Mouse (Mus musculus): ENCODE data around the gene Clec10a. TPM values are rescaled to one million over a fixed set of nuclear protein-coding genes. Genes with fewer than 3 reads are reported as not detected.

The Clec10a gene
- polyA plus RNA-seq, 1 experiment from 2014 or later: 2.1 TPM

DNA sequence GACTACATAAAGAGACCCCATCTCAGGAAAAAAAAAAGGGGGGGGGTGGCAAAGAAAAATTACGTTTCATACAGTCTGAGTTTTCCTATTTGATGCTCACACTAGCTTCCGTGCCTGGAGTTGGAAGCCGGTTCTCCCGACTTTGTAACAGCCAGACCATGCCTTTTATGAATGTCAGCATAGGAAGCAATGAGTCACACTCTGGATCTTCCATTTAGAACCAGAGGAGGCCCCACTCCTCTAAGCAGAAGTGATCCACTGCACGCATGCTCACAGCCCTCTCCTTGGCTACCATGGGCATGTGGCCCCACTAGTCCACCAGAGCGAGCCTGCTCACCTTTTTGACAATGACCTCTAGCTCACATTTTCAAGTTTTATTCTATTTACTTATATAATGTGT, 35.2 kb downstream of the Clec10a start:
- H3K4me1 ChIP-seq: no peaks in the 10 kb centered on the region
- H3K4me2 ChIP-seq: no peak overlapping the region
- H3K36me3 ChIP-seq (replicated peaks): no peaks in the 10 kb centered on the region
- H3K27me3 ChIP-seq (replicated peaks): no peaks in the 10 kb centered on the region
- no peak overlapping the region for H3K9ac ChIP-seq
- no peaks in the 10 kb centered on the region for H3K9me3 ChIP-seq
- no peak overlapping the region for H3K4me3 ChIP-seq
- H3K27ac ChIP-seq: no peak overlapping the region
- no peak for ATAC-seq (replicated peaks)
- WGBS: 85% methylated on average over 6 of the region's 6 CpGs

- no peak overlapping the region for H3K4me3 ChIP-seq
- WGBS: 89% methylated on average over 4 of the region's 4 CpGs
- no peak for ATAC-seq (replicated peaks)
- no peaks in the 10 kb centered on the region for H3K4me1 ChIP-seq
- H3K27me3 ChIP-seq (replicated peaks): no peaks in the 10 kb centered on the region
- no peaks in the 10 kb centered on the region for H3K9me3 ChIP-seq
- no peak overlapping the region for H3K9ac ChIP-seq
- H3K27ac ChIP-seq: no peak overlapping the region
- H3K4me2 ChIP-seq: no peak overlapping the region
- H3K36me3 ChIP-seq (replicated peaks): no peaks in the 10 kb centered on the region
Observed at GRCm38 (mm10) chr11:70192157-70192556, 36.2 kb downstream of the Clec10a start.

GRCm38 (mm10) chr11:70193354-70194285, 37.6 kb downstream of the Clec10a start:
- Histone ChIP-seq H3K27ac (no peak overlapping the region), H3K4me3 (no peak overlapping the region), H3K9ac (no peak overlapping the region), H3K4me2 (no peak overlapping the region), H3K27me3 (replicated peaks) (no peaks in the 10 kb centered on the region), H3K9me3 (no peaks in the 10 kb centered on the region), H3K4me1 (no peaks in the 10 kb centered on the region), H3K36me3 (replicated peaks) (no peaks in the 10 kb centered on the region)
- WGBS: 62% methylated on average over 11 of the region's 11 CpGs
- no peak for ATAC-seq (replicated peaks)

DNA sequence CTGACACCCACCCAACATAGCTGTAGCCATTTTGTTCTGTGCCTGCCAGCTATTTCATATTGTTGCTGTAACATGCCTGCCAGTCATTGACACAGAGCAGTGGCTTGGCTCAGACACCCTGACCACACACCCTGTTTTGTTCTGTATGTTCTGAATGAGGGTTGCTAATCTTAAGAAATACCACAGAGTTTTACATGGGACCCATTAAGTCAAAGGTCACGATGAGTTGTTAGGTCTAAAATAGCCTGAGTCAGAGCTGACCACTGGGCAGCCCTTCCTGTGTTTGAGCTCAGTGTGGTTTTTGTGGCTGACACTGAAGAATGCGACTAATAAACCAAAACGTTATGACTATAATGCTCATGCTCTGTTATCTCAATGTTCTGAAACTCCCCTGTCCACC, 42.3 kb downstream of the Clec10a start:
- Histone ChIP-seq H3K9me3 (no peaks in the 10 kb centered on the region), H3K36me3 (replicated peaks) (no peaks in the 10 kb centered on the region), H3K9ac (no peak overlapping the region), H3K4me1 (no peaks in the 10 kb centered on the region), H3K27ac (no peak overlapping the region), H3K4me2 (no peak overlapping the region), H3K4me3 (no peak overlapping the region), H3K27me3 (replicated peaks) (no peaks in the 10 kb centered on the region)
- WGBS: 90% methylated on average over 3 of the region's 3 CpGs
- no peak for ATAC-seq (replicated peaks)

DNA sequence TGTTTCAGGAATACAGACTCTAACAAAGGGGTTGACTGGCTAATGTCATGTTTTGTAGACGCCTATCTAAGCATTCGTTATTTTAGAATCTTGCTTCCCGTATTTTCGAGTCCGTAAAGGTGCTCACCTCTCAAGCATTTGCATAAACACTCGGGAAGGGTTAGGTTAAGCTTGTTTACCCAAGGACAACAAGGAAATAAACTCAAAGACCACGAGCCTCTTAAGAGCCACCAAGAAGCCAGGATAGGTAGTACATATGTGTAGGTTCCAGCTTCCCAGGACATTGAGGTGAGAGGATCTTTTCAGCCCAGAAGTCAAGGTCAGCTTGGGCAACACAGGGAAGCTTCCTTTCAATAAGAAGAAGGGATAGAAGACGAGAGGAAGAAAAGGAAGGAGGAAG, 43.1 kb downstream of the Clec10a start:
- no peak for ATAC-seq (replicated peaks)
- no peak overlapping the region for H3K27ac ChIP-seq

DNA sequence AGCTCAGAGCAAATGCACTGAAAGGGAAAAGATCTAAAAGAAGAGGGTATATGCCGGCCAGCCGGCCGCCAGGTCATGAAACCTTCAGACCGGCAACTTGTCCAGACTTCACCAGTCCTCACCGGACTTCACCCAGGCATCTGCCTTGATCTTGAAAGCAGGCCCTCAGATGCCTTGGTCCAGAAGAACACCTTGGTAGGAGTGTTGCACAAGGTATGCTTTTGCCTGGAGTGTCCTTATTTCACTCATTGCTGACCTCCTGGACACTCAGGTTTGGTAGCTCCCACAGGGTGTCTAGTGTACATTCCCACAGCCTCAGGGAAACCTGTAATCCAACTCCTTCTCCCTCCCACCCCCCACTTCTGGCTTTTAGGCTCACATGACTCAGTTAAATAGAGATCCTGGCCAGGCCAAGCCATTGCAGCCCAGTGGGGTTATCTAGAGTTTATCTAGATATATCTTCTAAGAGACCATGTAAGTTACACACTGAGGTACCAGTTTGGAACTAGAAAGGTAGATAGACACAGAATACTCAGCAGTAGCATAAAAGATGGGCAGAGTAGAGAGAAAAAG, 44.1 kb downstream of the Clec10a start:
- no peaks in the 10 kb centered on the region for H3K9me3 ChIP-seq
- no peak overlapping the region for H3K9ac ChIP-seq
- H3K4me2 ChIP-seq: no peak overlapping the region
- ATAC-seq (replicated peaks): no peak
- no peaks in the 10 kb centered on the region for H3K4me1 ChIP-seq
- H3K27me3 ChIP-seq (replicated peaks): no peaks in the 10 kb centered on the region
- no peak overlapping the region for H3K4me3 ChIP-seq
- H3K27ac ChIP-seq: no peak overlapping the region
- WGBS: 91% methylated on average over 5 of the region's 5 CpGs
- H3K36me3 ChIP-seq (replicated peaks): no peaks in the 10 kb centered on the region

More for the DNA sequence above, 43.1 kb downstream of the Clec10a start:
- Histone ChIP-seq H3K9ac (no peak overlapping the region), H3K4me3 (no peak overlapping the region), H3K36me3 (replicated peaks) (no peaks in the 10 kb centered on the region), H3K4me1 (no peaks in the 10 kb centered on the region), H3K9me3 (no peaks in the 10 kb centered on the region), H3K27me3 (replicated peaks) (no peaks in the 10 kb centered on the region), H3K4me2 (no peak overlapping the region)
- 83% methylated on average over 8 of the region's 8 CpGs for WGBS

GRCm38 (mm10) chr11:70201691-70202090, 45.7 kb downstream of the Clec10a start:
- H3K36me3 ChIP-seq (replicated peaks): no peaks in the 10 kb centered on the region
- no peaks in the 10 kb centered on the region for H3K27me3 ChIP-seq (replicated peaks)
- WGBS: 43% methylated on average over 5 of the region's 5 CpGs
- H3K27ac ChIP-seq: no peak overlapping the region
- H3K9me3 ChIP-seq: no peaks in the 10 kb centered on the region
- no peaks in the 10 kb centered on the region for H3K4me1 ChIP-seq
- H3K9ac ChIP-seq: no peak overlapping the region
- no peak for ATAC-seq (replicated peaks)
- H3K4me3 ChIP-seq: no peak overlapping the region
- no peak overlapping the region for H3K4me2 ChIP-seq

- 90% methylated on average over 2 of the region's 2 CpGs for WGBS
- ATAC-seq (replicated peaks): no peak
- H3K27ac ChIP-seq: no peak overlapping the region
- no peaks in the 10 kb centered on the region for H3K9me3 ChIP-seq
- no peak overlapping the region for H3K4me3 ChIP-seq
- H3K4me1 ChIP-seq: no peaks in the 10 kb centered on the region
- no peak overlapping the region for H3K4me2 ChIP-seq
- no peak overlapping the region for H3K9ac ChIP-seq
- no peaks in the 10 kb centered on the region for H3K27me3 ChIP-seq (replicated peaks)
- H3K36me3 ChIP-seq (replicated peaks): no peaks in the 10 kb centered on the region
Observed at GRCm38 (mm10) chr11:70206801-70207200, 50.8 kb downstream of the Clec10a start.

GRCm38 (mm10) chr11:70207283-70207682, 51.3 kb downstream of the Clec10a start:
- no peak overlapping the region for H3K9ac ChIP-seq
- H3K4me2 ChIP-seq: no peak overlapping the region
- 87% methylated on average over 7 of the region's 7 CpGs for WGBS
- H3K36me3 ChIP-seq (replicated peaks): no peaks in the 10 kb centered on the region
- H3K9me3 ChIP-seq: no peaks in the 10 kb centered on the region
- no peak overlapping the region for H3K27ac ChIP-seq
- H3K4me1 ChIP-seq: no peaks in the 10 kb centered on the region
- no peak for ATAC-seq (replicated peaks)
- peaks cover under 1% of the 10 kb centered on the region for H3K27me3 ChIP-seq (replicated peaks)
- H3K4me3 ChIP-seq: no peak overlapping the region

DNA sequence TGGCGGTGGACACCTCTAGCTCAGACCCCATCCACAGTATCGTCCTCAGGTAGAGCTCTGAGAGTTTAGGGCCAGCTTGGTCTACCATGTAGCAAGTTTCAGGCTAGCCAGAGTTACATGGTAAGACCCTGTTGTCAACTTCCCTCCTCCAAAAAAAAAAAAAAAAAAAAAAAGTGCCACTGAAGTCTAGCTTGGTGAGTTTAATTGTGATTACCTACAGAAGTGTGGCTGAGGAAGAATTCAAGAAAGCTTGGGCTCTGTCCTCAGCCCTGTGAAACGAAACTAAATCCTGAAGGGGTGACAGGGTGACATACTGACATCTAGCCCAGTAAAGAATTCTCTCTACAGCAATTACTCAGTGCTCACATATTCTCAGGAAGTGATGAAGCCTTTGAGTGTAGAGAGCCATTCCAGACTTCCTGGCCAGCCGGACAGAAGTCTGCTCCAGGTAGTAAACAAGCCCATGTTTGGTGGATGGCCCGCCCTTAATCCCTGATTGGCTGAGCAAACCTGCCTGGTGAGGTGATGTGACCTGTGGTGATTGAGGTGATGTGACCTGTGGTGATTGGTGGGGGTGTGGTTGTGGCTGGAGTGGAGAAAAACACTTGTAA, 52.9 kb downstream of the Clec10a start:
- H3K4me1 ChIP-seq: peaks cover 13% of the 10 kb centered on the region
- H3K9ac ChIP-seq: no peak overlapping the region
- H3K9me3 ChIP-seq: no peaks in the 10 kb centered on the region
- no peak overlapping the region for H3K4me3 ChIP-seq
- 85% methylated on average over 5 of the region's 5 CpGs for WGBS
- H3K27ac ChIP-seq: no peak overlapping the region
- no peak for ATAC-seq (replicated peaks)
- no peak overlapping the region for H3K4me2 ChIP-seq
- no peaks in the 10 kb centered on the region for H3K36me3 ChIP-seq (replicated peaks)
- peaks cover 8% of the 10 kb centered on the region for H3K27me3 ChIP-seq (replicated peaks)

DNA sequence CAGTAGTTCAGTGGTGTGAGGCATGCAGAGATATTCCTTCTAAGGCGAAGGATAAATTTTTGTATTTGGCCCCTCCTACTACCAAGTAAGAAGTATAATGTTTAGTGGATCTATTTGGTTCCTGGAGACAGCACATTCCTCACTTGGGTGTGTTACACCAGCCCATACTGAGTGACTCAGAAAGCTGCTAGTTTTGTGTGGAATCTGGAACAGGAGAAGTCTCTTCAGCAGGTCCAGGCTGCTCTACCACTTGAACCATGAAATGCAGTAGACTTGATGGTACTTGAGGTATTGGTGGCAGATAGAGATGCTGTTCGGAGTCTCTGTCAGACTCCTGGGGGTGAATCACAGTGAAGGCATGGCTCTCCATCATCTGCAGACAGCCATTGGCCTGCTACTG, 54.7 kb downstream of the Clec10a start:
- 93% methylated on average over 2 of the region's 2 CpGs for WGBS
- Histone ChIP-seq H3K27ac (no peak overlapping the region), H3K4me1 (peaks cover 25% of the 10 kb centered on the region), H3K9me3 (no peaks in the 10 kb centered on the region), H3K4me2 (no peak overlapping the region), H3K9ac (no peak overlapping the region), H3K4me3 (no peak overlapping the region), H3K27me3 (replicated peaks) (peaks cover 23% of the 10 kb centered on the region), H3K36me3 (replicated peaks) (no peaks in the 10 kb centered on the region)
- no peak for ATAC-seq (replicated peaks)

- WGBS: 69% methylated on average over 6 of the region's 6 CpGs
- H3K36me3 ChIP-seq (replicated peaks): 0 out of 2 replicates have a peak, but pooled peaks cover under 1% of the 10 kb centered on the region
- no peak overlapping the region for H3K27ac ChIP-seq
- H3K9ac ChIP-seq: no peak overlapping the region
- H3K4me1 ChIP-seq: peaks cover 26% of the 10 kb centered on the region
- H3K27me3 ChIP-seq (replicated peaks): peaks cover 35% of the 10 kb centered on the region
- H3K4me3 ChIP-seq: no peak overlapping the region
- ATAC-seq (replicated peaks): no peak
- H3K4me2 ChIP-seq: no peak overlapping the region
- no peaks in the 10 kb centered on the region for H3K9me3 ChIP-seq
Observed at GRCm38 (mm10) chr11:70211972-70212371, 56.0 kb downstream of the Clec10a start.

Data from midbrain, embryonic 15.5 days (tissue).